Mouse (Mus musculus): ENCODE results near the gene 1600002K03Rik. TPM values are rescaled to one million over a fixed set of nuclear protein-coding genes. Genes with fewer than 3 reads are reported as not detected.
A peak's percentile ranks its signal among the peaks of the same experiment; 100 is the strongest.

The 1600002K03Rik gene
- polyA plus RNA-seq, 1 experiment: 16.4 TPM

DNA sequence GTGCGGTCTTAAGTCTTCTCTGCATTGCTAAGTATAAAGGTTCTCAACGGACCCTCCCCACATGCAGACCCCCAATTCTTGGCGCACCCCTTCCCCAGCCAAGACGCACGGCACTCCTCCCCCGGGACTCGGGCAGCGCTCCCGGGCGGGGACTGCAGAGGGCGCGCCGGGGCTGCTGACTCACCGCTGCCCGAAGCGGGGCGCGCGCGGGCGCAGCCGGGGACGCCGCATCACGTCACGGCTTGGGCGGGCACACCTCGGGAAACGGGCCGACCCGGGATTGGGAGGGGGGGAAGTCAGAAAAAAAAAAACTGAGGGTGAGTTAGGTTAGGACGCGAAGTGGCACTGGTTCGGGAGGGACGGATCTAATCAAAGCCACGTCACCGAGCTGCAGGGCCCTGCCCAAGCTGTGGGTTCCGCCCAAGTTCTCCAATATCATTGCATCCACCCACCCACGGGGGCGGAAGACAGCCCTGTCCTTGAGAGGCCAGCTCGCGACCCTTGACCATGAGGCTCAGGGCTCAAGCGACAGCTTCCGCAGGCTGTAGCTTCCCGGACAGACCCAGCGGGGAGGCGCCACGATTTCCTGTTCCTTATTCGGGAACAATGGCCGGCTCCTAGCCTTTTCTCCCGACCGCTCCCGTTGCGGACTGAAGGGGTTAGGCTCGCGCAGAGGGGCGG lies 24.0 kb upstream of the 1600002K03Rik start:
- Histone ChIP-seq H3K4me1 (ENCODE audit: control insufficient read depth, insufficient read depth, low read length) (peaks cover 51% of the 10 kb centered on the region), H3K27ac (ENCODE audit: insufficient read depth, low read length) (peak overlapping the region; percentile 93), H3K27me3 (ENCODE audit: control insufficient read depth, insufficient read depth, low read length) (no peaks in the 10 kb centered on the region), H3K4me3 (replicated peaks; ENCODE audit: insufficient read depth, low read depth, low read length) (peak overlapping the region; percentile 77)
- WGBS: 1% methylated on average over 57 of the region's 57 CpGs
- TF ChIP-seq CTCF (IDR thresholded peaks at IDR 0.05; ENCODE audit: borderline replicate concordance, insufficient read depth, low read depth, low read length): peak; percentile 62; the same call in 1 of the 2 replicates
- TF ChIP-seq POLR2A (IDR thresholded peaks at IDR 0.05; ENCODE audit: borderline replicate concordance, insufficient read depth, low read length): peak; percentile 38; the same call in 1 of the 2 replicates
- DNase-seq: peak; percentile 96

- peak; percentile 96 to 99 for DNase-seq
- H3K4me1 ChIP-seq (ENCODE audit: control insufficient read depth, insufficient read depth, low read length): peaks cover 45% of the 10 kb centered on the region
- WGBS: under 1% methylated on average over 86 of the region's 88 CpGs
- peak overlapping the region; percentile 93 for H3K27ac ChIP-seq (ENCODE audit: insufficient read depth, low read length)
- H3K4me3 ChIP-seq (replicated peaks; ENCODE audit: insufficient read depth, low read depth, low read length): peak overlapping the region; percentile 80
- TF ChIP-seq CTCF (IDR thresholded peaks at IDR 0.05; ENCODE audit: borderline replicate concordance, insufficient read depth, low read depth, low read length): no peak
- peak; percentile 12; the same call in 1 of the 2 replicates for TF ChIP-seq POLR2A (IDR thresholded peaks at IDR 0.05; ENCODE audit: borderline replicate concordance, insufficient read depth, low read length)
- no peaks in the 10 kb centered on the region for H3K27me3 ChIP-seq (ENCODE audit: control insufficient read depth, insufficient read depth, low read length)
Observed at GRCm38 (mm10) chr10:80149291-80150225, 23.2 kb upstream of the 1600002K03Rik start.

GRCm38 (mm10) chr10:80150226-80151210 lies 22.2 kb upstream of the 1600002K03Rik start:
- H3K4me1 ChIP-seq (ENCODE audit: control insufficient read depth, insufficient read depth, low read length): peaks cover 38% of the 10 kb centered on the region
- H3K27ac ChIP-seq (ENCODE audit: insufficient read depth, low read length): peak overlapping the region; percentile 68
- peak; percentile 23; the same call in 1 of the 2 replicates for TF ChIP-seq POLR2A (IDR thresholded peaks at IDR 0.05; ENCODE audit: borderline replicate concordance, insufficient read depth, low read length)
- TF ChIP-seq CTCF (IDR thresholded peaks at IDR 0.05; ENCODE audit: borderline replicate concordance, insufficient read depth, low read depth, low read length): no peak
- H3K27me3 ChIP-seq (ENCODE audit: control insufficient read depth, insufficient read depth, low read length): no peaks in the 10 kb centered on the region
- under 1% methylated on average over 70 of the region's 71 CpGs for WGBS
- DNase-seq: peak; percentile 66 to 76
- H3K4me3 ChIP-seq (replicated peaks; ENCODE audit: insufficient read depth, low read depth, low read length): peak overlapping the region; percentile 80

DNA sequence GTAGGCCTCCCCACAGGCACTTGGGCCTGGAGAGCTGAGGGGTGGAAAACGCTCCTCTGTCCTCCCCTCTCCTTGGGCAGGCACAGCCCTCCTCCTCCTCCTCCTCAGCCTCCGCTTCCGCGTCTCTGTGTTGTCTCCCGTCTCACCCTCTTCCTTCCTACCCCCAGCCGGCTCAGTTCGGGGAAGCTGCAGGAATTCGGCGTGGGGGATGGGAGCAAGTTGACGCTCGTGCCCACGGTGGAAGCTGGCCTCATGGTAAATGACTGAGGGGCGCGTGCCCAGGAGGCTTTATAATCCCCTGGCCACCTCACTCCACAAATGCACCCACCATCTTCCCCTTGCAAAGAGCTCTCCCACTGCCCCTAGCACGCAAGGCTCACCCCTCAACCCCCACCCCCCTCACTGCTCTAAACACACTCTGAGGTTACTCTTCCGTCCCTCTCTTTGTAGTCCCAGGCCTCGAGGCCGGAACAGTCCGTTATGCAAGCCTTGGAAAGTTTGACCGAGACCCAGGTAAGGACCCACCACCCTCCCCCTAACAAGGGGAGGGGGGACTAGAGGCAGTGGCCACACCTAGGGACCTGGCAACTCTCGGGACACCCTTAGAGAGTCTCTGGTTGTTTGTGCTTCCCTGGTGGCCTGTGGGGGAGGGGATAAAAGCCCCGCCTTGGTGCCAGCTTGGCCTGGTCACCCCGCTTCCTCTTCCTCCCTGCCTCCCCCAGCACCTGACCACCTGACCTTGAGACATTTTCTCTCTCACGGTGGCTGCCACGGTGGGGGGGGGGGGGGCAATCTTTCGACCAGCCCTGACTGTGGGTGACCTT lies 21.3 kb upstream of the 1600002K03Rik start:
- 7% methylated on average over 26 of the region's 26 CpGs for WGBS
- TF ChIP-seq POLR2A (IDR thresholded peaks at IDR 0.05; ENCODE audit: borderline replicate concordance, insufficient read depth, low read length) (no peak), CTCF (IDR thresholded peaks at IDR 0.05; ENCODE audit: borderline replicate concordance, insufficient read depth, low read depth, low read length) (no peak)
- H3K4me3 ChIP-seq (replicated peaks; ENCODE audit: insufficient read depth, low read depth, low read length): peak overlapping the region; percentile 80
- peak in 1 of 2 experiments; percentile 61 for DNase-seq
- H3K27me3 ChIP-seq (ENCODE audit: control insufficient read depth, insufficient read depth, low read length): no peaks in the 10 kb centered on the region
- peaks cover 31% of the 10 kb centered on the region for H3K4me1 ChIP-seq (ENCODE audit: control insufficient read depth, insufficient read depth, low read length)
- H3K27ac ChIP-seq (ENCODE audit: insufficient read depth, low read length): peak overlapping the region; percentile 68

- no peak overlapping the region for H3K4me3 ChIP-seq (replicated peaks; ENCODE audit: insufficient read depth, low read depth, low read length)
- H3K27me3 ChIP-seq (ENCODE audit: control insufficient read depth, insufficient read depth, low read length): no peaks in the 10 kb centered on the region
- H3K4me1 ChIP-seq (ENCODE audit: control insufficient read depth, insufficient read depth, low read length): peaks cover 22% of the 10 kb centered on the region
- H3K27ac ChIP-seq (ENCODE audit: insufficient read depth, low read length): peak overlapping the region; percentile 68
- peak in 1 of 2 experiments; percentile 53 for DNase-seq
- 15% methylated on average over 15 of the region's 15 CpGs for WGBS
- TF ChIP-seq POLR2A (IDR thresholded peaks at IDR 0.05; ENCODE audit: borderline replicate concordance, insufficient read depth, low read length) (no peak), CTCF (IDR thresholded peaks at IDR 0.05; ENCODE audit: borderline replicate concordance, insufficient read depth, low read depth, low read length) (no peak)
Observed at GRCm38 (mm10) chr10:80152071-80152872, 20.5 kb upstream of the 1600002K03Rik start.

- DNase-seq: no peak
- no peak overlapping the region for H3K4me3 ChIP-seq (replicated peaks; ENCODE audit: insufficient read depth, low read depth, low read length)
- WGBS: 29% methylated on average over 3 of the region's 3 CpGs
- TF ChIP-seq POLR2A (IDR thresholded peaks at IDR 0.05; ENCODE audit: borderline replicate concordance, insufficient read depth, low read length) (no peak), CTCF (IDR thresholded peaks at IDR 0.05; ENCODE audit: borderline replicate concordance, insufficient read depth, low read depth, low read length) (no peak)
- peak overlapping the region; percentile 22; the same call in 1 of the 2 replicates for H3K27ac ChIP-seq (ENCODE audit: insufficient read depth, low read length)
- peaks cover 19% of the 10 kb centered on the region for H3K4me1 ChIP-seq (ENCODE audit: control insufficient read depth, insufficient read depth, low read length)
- no peaks in the 10 kb centered on the region for H3K27me3 ChIP-seq (ENCODE audit: control insufficient read depth, insufficient read depth, low read length)
Observed at GRCm38 (mm10) chr10:80152873-80153260, 19.9 kb upstream of the 1600002K03Rik start.

Measured in cerebellum, adult 2 months (tissue).